Mouse (Mus musculus) forebrain, postnatal 0 days (tissue): Measurements from ENCODE around the gene Pdcd2l. TPM values are rescaled to one million over a fixed set of nuclear protein-coding genes. Genes with fewer than 3 reads are reported as not detected.

Experiments
- ATAC-seq: fragments of 200-750 bp; cut with Nextera tagmentation; 2 replicates; pipeline ENCODE4 v1.8.0; 2017; ENCODE audit warnings: mild to moderate bottlenecking, moderate library complexity
- DNase-seq: peaks from one replicate; pipeline ENCODE4 v3.0.0-alpha.2; 2015
- H3K27ac ChIP-seq: fragments of 300-500 bp; sonication (generic); 2 replicates; pipeline ENCODE4 v1.5.1; 2014; ENCODE audit warnings: low read depth, mild to moderate bottlenecking, antibody characterized with exemption, low read length, moderate library complexity, mixed read lengths
- H3K27me3 ChIP-seq: fragments of 300-500 bp; sonication (generic); 2 replicates; pipeline ENCODE4 v1.6.1; 2014; ENCODE audit warnings: mild to moderate bottlenecking, low read length, mixed read lengths; ENCODE audit not compliant: insufficient read depth
- H3K36me3 ChIP-seq: fragments of 300-500 bp; sonication (generic); 2 replicates; pipeline ENCODE4 v1.6.1; 2014; ENCODE audit warnings: mild to moderate bottlenecking, moderate library complexity; ENCODE audit not compliant: insufficient read depth
- H3K4me1 ChIP-seq: fragments of 300-500 bp; sonication (generic); 2 replicates; pipeline ENCODE4 v1.6.1; 2014; ENCODE audit warnings: antibody characterized with exemption; ENCODE audit not compliant: insufficient read depth
- H3K4me2 ChIP-seq: fragments of 300-500 bp; sonication (generic); 2 replicates; pipeline ENCODE4 v1.6.1; 2014; ENCODE audit warnings: low read depth, mild to moderate bottlenecking, moderate library complexity
- H3K4me3 ChIP-seq: fragments of 300-500 bp; sonication (generic); 2 replicates; pipeline ENCODE4 v1.5.1; 2014; ENCODE audit warnings: low read depth, low read length, mixed read lengths
- H3K9ac ChIP-seq: fragments of 300-500 bp; sonication (generic); 2 replicates; pipeline ENCODE4 v1.6.1; 2014; ENCODE audit warnings: mild to moderate bottlenecking
- H3K9me3 ChIP-seq: fragments of 300-500 bp; sonication (generic); 2 replicates; pipeline ENCODE4 v1.6.1; 2016; ENCODE audit warnings: low read length
- CTCF ChIP-seq: sonication (generic); IDR thresholded peaks from 2 replicates; pipeline ENCODE4 v1.5.1; 2016; ENCODE audit warnings: antibody characterized with exemption, control low read depth, low read depth
- WGBS: fragments of 180-500 bp; shearing (Covaris S2); extraction: QIAGEN DNeasy Blood & Tissue Kit; methylation state at CpG from one replicate; pipeline ENCODE4 v1.1.7; 2014; 5-methylcytosine and 5-hydroxymethylcytosine counted together
- polyA plus RNA-seq: library from polyadenylated mRNA; unstranded; fragments of >200 nt; fragmentation: Nextera tagmentation; extraction: Ambion mirVana; gene quantifications from 2 replicates; pipeline ENCODE4 v1.2.1, GENCODE M21; 2015
- total RNA-seq: library from RNA; depleted of rRNA; stranded (reverse); fragments of >200 nt; gene quantifications from 2 replicates; pipeline ENCODE4 v1.2.3, GENCODE M21; 2014

Gene Pdcd2l
- total and polyA plus RNA-seq, 2 experiments from 2014 or later = 47.4 to 69.0 TPM

DNA sequence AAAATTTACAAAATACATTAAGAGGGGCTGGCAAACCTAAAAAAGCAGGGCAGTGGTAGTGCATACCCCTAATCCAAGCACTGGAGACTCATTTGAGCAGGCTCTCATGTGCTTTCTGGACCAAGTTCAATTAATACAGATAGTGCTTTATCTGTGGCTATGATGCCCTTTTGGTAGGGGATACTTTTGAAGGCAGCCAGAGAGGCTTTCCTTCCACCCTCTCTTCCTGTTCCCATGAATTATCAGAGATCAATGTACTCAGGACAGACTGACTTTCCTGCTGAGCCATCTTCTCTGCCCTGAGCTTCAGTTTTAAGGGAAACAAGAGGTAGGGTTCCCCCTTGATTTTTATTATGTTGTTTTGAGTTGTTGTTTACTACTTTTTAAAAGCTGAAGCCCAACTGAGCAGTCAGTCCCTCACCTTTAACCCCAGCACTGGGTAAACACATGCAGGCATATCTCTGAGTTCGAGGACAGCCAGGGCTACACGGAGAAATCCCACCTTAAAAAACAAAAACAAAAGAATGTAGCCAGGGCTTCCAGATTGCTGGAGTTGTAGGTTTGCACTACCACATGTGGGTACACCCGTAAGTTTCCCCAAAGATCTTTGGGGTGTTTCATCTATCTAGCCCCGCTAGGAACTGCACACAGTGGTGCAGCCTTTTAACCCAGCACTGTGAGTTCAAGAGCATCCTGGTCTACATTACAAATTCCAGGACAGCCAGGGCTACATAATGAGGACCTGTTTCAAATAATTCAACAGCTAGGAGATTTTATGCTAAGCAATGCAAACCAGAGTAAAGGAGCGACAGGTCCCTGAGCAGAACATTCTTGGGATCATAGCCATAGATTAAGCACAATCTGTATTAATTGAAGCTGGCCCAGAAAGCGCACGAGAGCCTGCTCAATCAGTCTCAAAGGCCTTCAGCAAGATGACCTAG lies 36.6 kb upstream of the Pdcd2l start:
- 0 out of 2 replicates have a peak, but pooled peaks cover 11% of the 10 kb centered on the region for H3K4me1 ChIP-seq
- H3K36me3 ChIP-seq = peaks cover 21% of the 10 kb centered on the region
- DNase-seq = no peak
- no peak for ATAC-seq
- peak overlapping the region; percentile 74 for H3K27ac ChIP-seq
- H3K4me2 ChIP-seq = peak overlapping the region; percentile 65
- WGBS = 38% methylated on average over 7 of the region's 7 CpGs
- H3K9me3 ChIP-seq = no peaks in the 10 kb centered on the region
- no peaks in the 10 kb centered on the region for H3K27me3 ChIP-seq
- TF ChIP-seq CTCF = no peak
- H3K9ac ChIP-seq = peak overlapping the region; percentile 39; the same call in 1 of the 2 replicates
- peak overlapping the region; percentile 52 for H3K4me3 ChIP-seq

DNA sequence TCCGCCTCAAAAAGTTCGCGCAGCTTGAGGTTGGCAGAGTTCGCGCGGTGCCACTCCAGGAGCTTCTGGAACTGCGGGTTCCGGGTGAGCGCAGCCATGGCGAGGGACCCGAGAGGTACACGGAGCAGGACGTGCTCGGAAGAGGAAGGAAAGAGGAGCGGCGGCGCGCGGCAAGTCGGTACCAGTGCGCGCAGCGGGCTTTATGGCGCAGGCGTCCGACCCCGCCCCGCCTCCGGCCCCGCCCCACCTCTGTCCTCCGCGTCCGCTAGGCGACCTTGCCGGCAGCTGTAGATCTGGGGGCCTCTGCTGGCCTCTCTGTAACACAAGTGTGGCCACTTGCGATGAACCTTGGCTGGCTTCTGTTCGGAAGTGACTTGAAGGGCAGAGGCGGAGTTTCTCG lies 33.7 kb upstream of the Pdcd2l start, which contains the start of gene Gpi1:
Gene Gpi1, minus strand, starts transcription at position 221 of the 400 bp plus-strand sequence.
- TF ChIP-seq CTCF = peak; percentile 43
- DNase-seq (peak; percentile 77), ATAC-seq (peak; percentile 37)
- Histone ChIP-seq H3K36me3 (peaks cover 16% of the 10 kb centered on the region), H3K9me3 (no peaks in the 10 kb centered on the region), H3K27me3 (no peaks in the 10 kb centered on the region), H3K4me2 (peak within 1 kb of the TSS; percentile 80), H3K4me3 (peak within 1 kb of the TSS; percentile 62), H3K9ac (peak within 1 kb of the TSS; percentile 59), H3K27ac (peak within 1 kb of the TSS; percentile 57), H3K4me1 (0 out of 2 replicates have a peak, but pooled peaks cover 9% of the 10 kb centered on the region)
- under 1% methylated on average over 36 of the region's 39 CpGs for WGBS

GRCm38 (mm10) chr7:34229691-34230111 lies 33.2 kb upstream of the Pdcd2l start:
- WGBS = under 1% methylated on average over 18 of the region's 19 CpGs

GRCm38 (mm10) chr7:34229153-34229552 lies 32.7 kb upstream of the Pdcd2l start:
- Histone ChIP-seq H3K4me3 (peak overlapping the region; percentile 62), H3K4me2 (peak overlapping the region; percentile 80), H3K9me3 (no peaks in the 10 kb centered on the region), H3K36me3 (peaks cover 18% of the 10 kb centered on the region), H3K27me3 (no peaks in the 10 kb centered on the region), H3K4me1 (0 out of 2 replicates have a peak, but pooled peaks cover 7% of the 10 kb centered on the region), H3K9ac (peak overlapping the region; percentile 59), H3K27ac (0 out of 2 replicates have a peak overlapping the region, but pooled peaks have one; percentile 57)
- DNase-seq = no peak
- WGBS = 19% methylated on average over 5 of the region's 5 CpGs
- ATAC-seq = no peak
- TF ChIP-seq CTCF = no peak

More at GRCm38 (mm10) chr7:34229691-34230111, 33.2 kb upstream of the Pdcd2l start:
- Histone ChIP-seq H3K9me3 (no peaks in the 10 kb centered on the region), H3K9ac (peak overlapping the region; percentile 59), H3K36me3 (peaks cover 16% of the 10 kb centered on the region), H3K4me3 (peak overlapping the region; percentile 62), H3K27ac (peak overlapping the region; percentile 57; the same call in 1 of the 2 replicates), H3K4me1 (0 out of 2 replicates have a peak, but pooled peaks cover 7% of the 10 kb centered on the region), H3K4me2 (peak overlapping the region; percentile 80), H3K27me3 (no peaks in the 10 kb centered on the region)
- no peak for TF ChIP-seq CTCF
- ATAC-seq (no peak), DNase-seq (peak; percentile 42)

DNA sequence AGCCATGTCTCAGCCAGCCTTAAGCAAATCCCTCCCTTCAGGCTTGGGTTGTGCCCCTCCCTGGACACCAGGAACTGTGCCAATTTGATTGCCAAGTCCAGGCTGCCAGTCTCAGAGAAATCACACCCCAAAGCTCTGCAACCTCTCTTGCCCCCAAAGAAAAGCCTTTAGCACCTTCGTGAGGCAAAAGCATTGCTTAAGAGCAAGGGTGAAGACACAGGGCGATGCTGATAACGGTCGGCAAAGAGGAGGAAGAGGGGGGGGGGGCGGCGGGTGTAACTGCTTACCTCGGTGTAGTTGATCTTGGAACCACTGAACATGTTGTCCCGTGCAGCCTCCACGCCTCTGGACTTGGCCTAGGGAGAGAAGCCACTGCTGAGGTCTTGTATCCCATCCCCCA lies 32.2 kb upstream of the Pdcd2l start:
- TF ChIP-seq CTCF = no peak
- H3K9ac ChIP-seq = no peak overlapping the region
- H3K4me1 ChIP-seq = 0 out of 2 replicates have a peak, but pooled peaks cover 7% of the 10 kb centered on the region
- H3K27me3 ChIP-seq = no peaks in the 10 kb centered on the region
- 52% methylated on average over 8 of the region's 9 CpGs for WGBS
- H3K4me3 ChIP-seq = no peak overlapping the region; the same call in 1 of the 2 replicates
- H3K9me3 ChIP-seq = no peaks in the 10 kb centered on the region
- peak overlapping the region; percentile 80 for H3K4me2 ChIP-seq
- DNase-seq (no peak), ATAC-seq (no peak)
- peaks cover 20% of the 10 kb centered on the region for H3K36me3 ChIP-seq
- no peak overlapping the region for H3K27ac ChIP-seq

DNA sequence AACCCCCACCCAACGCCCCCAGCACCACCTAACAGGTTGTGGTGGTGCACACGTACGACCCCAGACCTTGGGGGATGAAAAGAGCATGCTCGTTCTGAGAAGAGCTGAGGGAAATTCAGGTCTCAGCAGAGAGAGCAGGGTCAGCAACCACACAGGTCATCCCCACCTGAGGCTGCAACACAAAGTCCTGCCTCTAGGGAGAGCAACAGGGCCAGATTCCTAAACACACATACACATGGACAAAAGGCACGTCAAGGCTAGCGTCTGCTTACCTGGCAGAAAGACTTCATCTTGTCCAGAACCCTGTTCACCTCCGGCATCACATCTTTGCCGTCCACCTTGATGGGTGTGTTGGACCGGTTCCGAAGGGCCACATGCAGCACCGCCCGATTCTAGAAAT lies 30.4 kb upstream of the Pdcd2l start:
- Histone ChIP-seq H3K4me1 (0 out of 2 replicates have a peak, but pooled peaks cover 7% of the 10 kb centered on the region), H3K27me3 (no peaks in the 10 kb centered on the region), H3K9me3 (no peaks in the 10 kb centered on the region), H3K27ac (no peak overlapping the region), H3K9ac (no peak overlapping the region), H3K4me2 (no peak overlapping the region), H3K4me3 (no peak overlapping the region), H3K36me3 (peaks cover 36% of the 10 kb centered on the region)
- ATAC-seq (no peak), DNase-seq (no peak)
- WGBS = 87% methylated on average over 12 of the region's 12 CpGs
- TF ChIP-seq CTCF = 0 out of 2 replicates have a peak, but pooled peaks have one; percentile 6
